Mouse (Mus musculus) left cerebral cortex, postnatal 4 days (tissue): ENCODE results near the gene Stpg1. TPM values are rescaled to one million over a fixed set of nuclear protein-coding genes. Genes with fewer than 3 reads are reported as not detected.

Experiments used
- DNase-seq: peaks from one replicate; pipeline ENCODE4 v3.0.0-alpha.2; 2022
- intact Hi-C: fragments of 180-260 bp; cut with DNase I; formaldehyde crosslinking; loops from one replicate; pipeline ENCODE4 v1.15.1; 2025
- total RNA-seq, 2 experiments: library from RNA; stranded (reverse); gene quantifications; 2 replicates each; pipeline ENCODE4 v1.2.3; 2021

Stpg1 gene
- total RNA-seq, 2 experiments from 2014 or later: 0.16 to 0.24 TPM

GRCm38 (mm10) chr4:135509515-135509914, 14.9 kb downstream of the Stpg1 start:
- no peak for DNase-seq
- intact Hi-C loops: no loop called here

- intact Hi-C loops: no loop called here
- DNase-seq: no peak
These were observed 19.3 kb downstream of the Stpg1 start for GRCm38 (mm10) chr4:135513865-135514264.

DNA sequence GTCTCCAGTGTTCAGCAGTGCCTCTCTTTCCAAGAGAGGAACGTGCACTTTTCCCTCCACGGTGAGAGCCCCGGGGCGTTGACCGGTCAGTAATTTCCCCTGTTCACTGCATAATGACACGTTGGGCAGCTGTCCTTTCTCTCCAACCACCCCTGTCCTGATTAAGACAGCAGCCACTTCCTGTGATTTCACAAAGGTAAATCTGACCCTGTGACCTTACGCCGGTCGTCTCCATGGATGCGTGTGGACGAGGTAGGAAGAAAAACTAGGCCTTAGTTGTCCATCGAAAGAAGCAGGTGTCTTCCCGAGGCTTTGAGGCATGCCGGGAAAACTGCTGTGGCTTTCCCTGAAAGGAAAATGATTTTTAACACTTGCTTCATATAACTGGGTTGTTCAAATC, 20.3 kb downstream of the Stpg1 start:
- intact Hi-C loops: no loop called here
- no peak for DNase-seq

- intact Hi-C loops: no loop called here
- DNase-seq: peak; percentile 50
These were observed 22.0 kb downstream of the Stpg1 start for GRCm38 (mm10) chr4:135516351-135517316.

- DNase-seq: no peak
- intact Hi-C loops: no loop called here
These were observed 23.5 kb downstream of the Stpg1 start for GRCm38 (mm10) chr4:135518135-135518534.

DNA sequence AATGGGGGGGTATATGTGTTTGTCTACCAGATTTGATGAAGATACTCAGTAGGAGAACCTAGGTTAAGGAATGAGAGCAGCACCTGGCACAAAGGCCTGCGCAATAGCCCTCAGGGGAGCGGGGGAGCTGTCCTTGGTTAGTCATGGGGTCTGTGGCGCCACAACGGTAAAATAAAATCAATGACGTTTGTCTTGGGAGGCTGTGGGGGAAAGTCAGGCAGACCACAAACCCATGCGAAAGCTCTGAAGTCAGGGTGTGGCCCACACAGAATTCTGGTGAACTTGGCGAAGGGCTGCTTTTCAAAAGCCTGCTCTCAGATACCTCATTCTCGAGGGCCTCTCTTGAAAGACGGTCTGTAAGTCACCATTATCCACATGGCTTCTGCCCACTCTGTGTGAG, 25.8 kb downstream of the Stpg1 start:
- intact Hi-C loops: no loop called here
- DNase-seq: no peak

GRCm38 (mm10) chr4:135523939-135524338, 29.3 kb downstream of the Stpg1 start:
- intact Hi-C loops: no loop called here
- peak; percentile 31 for DNase-seq

GRCm38 (mm10) chr4:135525057-135525456, 30.5 kb downstream of the Stpg1 start:
- intact Hi-C loops: no loop called here
- no peak for DNase-seq

DNA sequence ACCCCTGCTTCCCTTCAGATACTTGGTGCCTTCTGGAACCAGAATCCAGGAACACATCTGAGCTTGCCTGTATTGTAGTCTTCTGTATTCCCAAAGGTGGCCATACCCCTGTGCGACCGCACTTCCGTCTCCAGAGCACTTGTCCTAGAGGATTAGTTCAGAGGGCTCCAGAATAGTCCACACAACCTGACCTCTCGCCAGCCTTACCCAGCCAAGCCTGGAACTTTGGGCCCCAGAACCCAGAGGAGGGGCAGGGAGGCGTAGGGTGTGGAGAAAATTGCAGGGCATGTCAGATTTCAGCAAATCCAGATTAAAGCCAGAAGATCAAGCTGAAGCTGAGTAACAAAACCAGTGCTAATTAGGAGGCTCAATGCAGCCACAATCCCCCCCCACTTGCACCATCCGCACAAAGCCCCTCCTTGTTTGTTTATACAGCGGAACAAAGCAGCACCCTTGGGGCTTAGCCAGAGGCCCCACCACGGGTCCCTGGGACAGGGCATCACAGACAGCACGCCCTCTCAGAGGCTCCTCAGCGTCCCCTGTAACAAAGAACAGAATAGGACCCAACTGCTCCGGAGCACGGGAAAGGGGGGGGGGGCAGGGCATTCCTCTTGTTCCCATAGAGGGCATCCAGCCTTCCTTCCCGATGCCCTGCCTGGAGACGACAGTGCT, 31.6 kb downstream of the Stpg1 start:
- intact Hi-C loops: no loop called here
- no peak for DNase-seq

DNA sequence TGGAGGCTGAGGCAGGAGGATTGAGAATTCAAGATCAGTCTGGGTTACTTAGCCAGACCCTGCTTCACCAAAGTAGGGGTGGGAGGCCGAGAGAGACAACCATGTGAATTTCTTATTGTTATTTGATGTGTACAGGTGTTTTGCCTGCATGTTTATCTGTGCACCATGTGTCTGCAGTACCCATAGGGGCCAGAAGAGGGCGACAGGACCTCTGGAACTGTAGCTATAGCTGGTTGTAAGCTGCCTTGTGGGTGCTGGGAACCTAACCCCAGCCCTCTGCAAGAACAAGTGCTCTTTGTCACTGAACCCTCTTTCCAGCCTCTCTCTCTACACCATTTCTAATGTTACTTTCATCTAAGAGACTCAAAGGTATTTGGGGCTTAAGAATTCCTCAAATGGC, 35.7 kb downstream of the Stpg1 start:
- no peak for DNase-seq
- intact Hi-C loops: no loop called here

DNA sequence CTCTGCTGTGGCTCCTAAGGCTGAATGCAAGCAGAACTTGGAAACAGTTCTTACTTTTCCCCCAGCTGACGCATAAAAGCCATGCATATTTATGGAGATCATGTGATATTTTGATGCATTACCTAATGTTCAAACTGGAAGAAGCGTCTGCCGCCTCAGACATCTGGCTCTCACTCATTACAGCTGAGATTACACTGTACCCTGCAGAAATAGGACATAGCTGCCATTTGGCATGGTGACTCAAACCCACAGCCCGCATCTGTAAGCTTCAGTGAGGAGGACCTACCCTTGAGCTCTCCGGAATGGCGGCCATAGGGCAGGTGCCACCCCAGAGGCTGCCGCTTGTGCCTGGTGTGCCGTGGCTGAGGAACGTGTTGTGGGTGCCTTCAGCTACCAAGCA, 36.6 kb downstream of the Stpg1 start:
- DNase-seq: no peak
- intact Hi-C loops: no loop called here

- intact Hi-C loops: no loop called here
- DNase-seq: no peak
These were observed 37.4 kb downstream of the Stpg1 start for GRCm38 (mm10) chr4:135531771-135532613.

- no peak for DNase-seq
- intact Hi-C loops: no loop called here
These were observed 38.4 kb downstream of the Stpg1 start for GRCm38 (mm10) chr4:135533001-135533400.

GRCm38 (mm10) chr4:135535021-135535420, 40.4 kb downstream of the Stpg1 start:
- intact Hi-C loops: no loop called here
- DNase-seq: no peak

DNA sequence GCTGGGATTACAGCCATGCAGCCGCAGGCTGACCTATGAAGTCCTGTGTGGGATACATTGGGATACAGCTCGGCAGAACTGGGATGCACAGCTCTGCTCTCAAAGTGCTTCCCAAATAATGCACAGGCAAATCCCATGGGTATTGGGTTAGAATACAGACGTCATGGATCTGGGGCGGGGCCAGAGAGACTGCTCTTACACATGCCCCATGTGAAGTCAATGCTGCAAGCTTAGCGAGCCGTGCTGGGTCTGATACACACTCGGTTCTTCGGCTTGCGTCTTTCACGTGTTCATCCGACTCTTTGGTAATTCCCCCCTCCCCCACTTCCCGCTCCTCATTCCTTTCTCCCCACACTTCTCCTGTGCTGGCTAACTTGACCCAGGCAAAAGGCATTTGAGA, 44.5 kb downstream of the Stpg1 start:
- no peak for DNase-seq
- intact Hi-C loops: no loop called here

GRCm38 (mm10) chr4:135540057-135540456, 45.5 kb downstream of the Stpg1 start:
- intact Hi-C loops: no loop called here

DNA sequence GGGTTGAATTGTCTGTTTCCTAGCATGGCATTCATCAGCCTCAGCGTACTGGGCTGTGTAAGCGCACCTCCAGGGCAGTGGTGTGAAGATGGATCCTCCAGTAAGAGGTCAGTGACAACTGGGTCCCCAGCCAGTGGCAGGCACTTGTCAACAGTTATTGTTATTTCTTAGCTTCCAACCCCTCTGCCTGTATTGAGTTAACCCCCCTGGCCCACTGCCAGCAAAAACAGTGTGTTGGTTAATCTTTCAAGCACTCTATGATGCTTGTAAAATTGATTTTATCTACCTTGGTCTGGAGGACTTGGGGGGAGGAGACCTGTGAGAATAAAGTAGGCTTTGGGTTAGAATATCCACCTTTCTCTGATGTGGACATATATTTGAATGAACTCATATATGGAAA, 49.7 kb downstream of the Stpg1 start:
- DNase-seq: no peak
- intact Hi-C loops: no loop called here

More at GRCm38 (mm10) chr4:135540057-135540456, 45.5 kb downstream of the Stpg1 start:
- peak; percentile 36 for DNase-seq

DNA sequence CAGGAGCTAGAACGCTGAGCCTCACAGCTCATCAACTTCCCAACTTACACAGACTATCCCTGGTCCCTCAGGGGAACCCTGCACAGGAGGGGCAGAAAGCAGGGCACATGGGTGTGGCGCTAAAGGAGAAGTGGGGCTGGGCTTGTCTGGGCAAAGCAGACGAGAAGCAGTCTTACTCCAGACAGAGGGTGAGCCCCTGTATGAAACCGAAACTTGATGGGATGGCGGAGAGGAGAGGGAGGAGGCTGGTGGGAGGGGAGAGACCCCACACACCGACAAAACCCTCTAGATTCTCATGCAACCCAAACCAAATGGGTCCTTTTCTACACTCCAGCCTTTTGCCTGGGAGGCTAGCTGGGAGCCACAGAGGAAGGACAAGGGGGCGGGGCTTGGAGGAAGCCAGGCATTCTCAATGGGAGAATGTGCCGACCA, 50.5 kb downstream of the Stpg1 start:
- intact Hi-C loops: no loop called here
- DNase-seq: no peak

GRCm38 (mm10) chr4:135546008-135546407, 51.4 kb downstream of the Stpg1 start:
- intact Hi-C loops: no loop called here
- DNase-seq: no peak

GRCm38 (mm10) chr4:135546793-135547192, 52.2 kb downstream of the Stpg1 start:
- DNase-seq: no peak
- intact Hi-C loops: no loop called here

- intact Hi-C loops: no loop called here
- no peak for DNase-seq
These were observed 53.0 kb downstream of the Stpg1 start for GRCm38 (mm10) chr4:135547551-135547950.
